Mouse (Mus musculus) layer of hippocampus, postnatal 25 days (tissue): ENCODE measurements at regions not wholly inside any gene's neighbourhood (a gene's known extent, or its start where the extent isn't known, plus 50 kb on each side); places are given as distances from the start of the nearest gene placed in this dataset.
A peak's percentile ranks its signal among the peaks of the same experiment; 100 is the strongest.
"Not testable (repeated sequence)": the region's sequence is repeated elsewhere in the genome, so short reads cannot be mapped to it uniquely, and the experiment has no call there.

Source experiments
- DNase-seq, 2 experiments: peaks; one replicate each; pipeline ENCODE4 v3.0.0; 2022; ENCODE audit warnings: mixed read lengths in 2 of 2, low spot score in 1 of 2; ENCODE audit errors: extremely low spot score in 1 of 2

- no peak for DNase-seq
Measured at GRCm38 (mm10) chr3:7079073-7079472, 458.8 kb upstream of the 1700008P02Rik start.

DNA sequence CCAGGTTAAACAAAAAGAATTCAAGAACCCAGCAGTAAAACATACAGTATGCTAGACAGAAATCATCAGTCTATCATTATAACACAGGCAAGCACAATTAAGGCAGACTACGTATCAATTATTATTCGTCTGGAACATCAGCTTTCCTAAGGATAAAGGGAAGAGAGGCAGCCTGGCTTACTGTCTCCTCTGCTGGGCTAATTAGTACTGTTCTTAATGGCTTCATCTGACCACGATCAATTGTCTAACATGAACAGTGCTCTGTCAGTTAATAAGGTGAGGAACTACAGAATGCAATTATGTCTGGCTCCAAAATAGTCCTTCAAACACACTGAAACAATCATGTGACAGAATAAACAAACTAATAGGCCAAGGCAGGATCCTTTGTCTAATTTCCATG is 456.6 kb upstream of the 1700008P02Rik start:
- DNase-seq, result no peak

DNA sequence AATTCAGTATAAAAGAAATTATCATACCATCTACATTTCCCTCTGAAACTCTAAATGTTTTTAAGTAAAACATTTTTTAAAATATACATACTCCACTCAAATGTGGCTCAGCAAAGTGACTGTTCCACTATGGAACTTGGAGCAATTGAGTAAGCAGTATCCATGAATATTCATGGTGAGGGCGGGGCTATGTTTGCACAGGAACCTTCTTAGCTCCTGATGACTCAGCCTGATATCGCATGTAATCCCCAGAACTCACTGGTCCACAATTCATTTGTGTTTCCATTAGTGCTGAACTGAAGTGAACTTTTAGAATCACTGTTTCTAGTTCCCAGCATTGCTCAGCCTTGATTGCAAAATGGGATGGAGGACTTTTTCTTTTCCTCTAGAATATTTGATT is 454.2 kb upstream of the 1700008P02Rik start:
- no peak for DNase-seq

GRCm38 (mm10) chr3:7041372-7042057 is 421.3 kb upstream of the 1700008P02Rik start:
- no peak for DNase-seq

DNA sequence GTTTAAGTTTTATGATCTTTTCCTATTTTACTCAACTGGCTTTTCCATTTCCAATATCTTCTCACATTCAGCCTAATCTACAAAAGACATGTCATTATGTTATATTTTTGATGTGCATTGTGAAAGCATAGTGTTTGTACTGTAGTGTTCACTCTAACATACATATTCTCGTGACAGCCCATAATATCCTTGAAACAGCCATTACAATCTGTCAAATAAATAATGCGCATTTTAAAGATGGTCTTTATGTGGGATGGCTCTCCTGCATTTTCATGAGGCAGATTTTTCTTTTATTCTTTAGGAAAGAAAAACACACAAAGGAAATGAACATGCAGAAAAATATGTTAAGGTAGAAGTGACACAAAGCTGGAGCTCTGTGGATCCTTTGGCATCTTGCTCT is 415.6 kb upstream of the 1700008P02Rik start:
- DNase-seq, result no peak

GRCm38 (mm10) chr3:7027845-7028244 is 407.6 kb upstream of the 1700008P02Rik start:
- peak; percentile 11 to 39 for DNase-seq

- no peak for DNase-seq
Measured at GRCm38 (mm10) chr3:7014345-7014973, 394.2 kb upstream of the 1700008P02Rik start.

GRCm38 (mm10) chr3:7013516-7013915 is 393.3 kb upstream of the 1700008P02Rik start:
- no peak for DNase-seq

- no peak for DNase-seq
Measured at GRCm38 (mm10) chr3:7010294-7011087, 390.2 kb upstream of the 1700008P02Rik start.

DNA sequence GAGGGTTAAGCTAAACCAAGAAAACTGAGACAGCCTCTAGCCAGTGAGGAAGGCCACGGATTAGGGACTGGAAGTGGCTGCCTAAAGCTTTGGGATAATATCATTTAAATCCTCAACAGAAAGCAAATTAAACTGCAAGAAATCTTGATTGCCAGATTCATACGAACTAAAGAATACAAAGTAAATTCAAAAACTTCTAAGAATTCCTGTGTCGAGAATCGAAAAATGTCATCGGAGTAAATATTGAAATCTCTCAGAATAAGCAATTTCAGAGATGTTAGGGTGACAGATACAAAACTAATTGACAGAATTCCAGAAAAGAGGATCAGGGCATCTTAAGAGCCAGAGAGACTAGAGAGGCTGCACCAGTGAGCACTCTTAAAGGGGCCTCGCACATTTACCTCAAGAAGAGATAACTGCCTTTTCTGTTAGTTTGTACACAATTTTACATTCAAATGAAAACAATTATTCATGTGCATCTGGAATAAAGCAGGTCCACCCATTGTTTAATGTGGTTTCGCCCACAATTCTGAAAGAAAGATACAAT is 388.5 kb upstream of the 1700008P02Rik start:
- no peak for DNase-seq

DNA sequence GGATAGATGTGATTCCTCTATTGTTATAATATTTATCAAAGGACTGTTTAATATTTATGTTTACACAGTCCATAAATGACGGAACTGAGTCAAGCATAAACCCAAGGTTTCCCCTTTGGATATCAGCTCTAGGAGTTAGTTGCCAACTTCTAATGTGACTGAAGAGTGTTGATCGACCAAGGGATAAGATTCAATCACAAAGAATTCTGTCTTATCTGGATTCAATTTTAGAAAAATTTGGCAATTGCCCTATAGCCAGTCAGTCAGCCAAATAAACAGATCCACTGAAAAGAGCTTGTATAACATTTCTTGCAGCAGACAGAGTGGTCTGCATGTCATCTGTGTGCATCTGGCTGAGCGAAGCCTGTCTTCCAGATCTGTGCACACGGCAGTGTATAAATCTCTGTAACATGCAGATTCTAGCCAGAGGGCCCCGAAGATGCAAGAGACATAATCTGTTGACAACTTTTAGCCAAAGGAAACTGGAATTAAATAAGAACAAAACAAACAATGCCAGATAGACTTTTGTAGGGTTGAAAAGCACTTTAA is 387.6 kb upstream of the 1700008P02Rik start:
- no peak for DNase-seq

- not testable (repeated sequence) for DNase-seq
Measured at GRCm38 (mm10) chr3:6991735-6992134, 371.5 kb upstream of the 1700008P02Rik start.

DNA sequence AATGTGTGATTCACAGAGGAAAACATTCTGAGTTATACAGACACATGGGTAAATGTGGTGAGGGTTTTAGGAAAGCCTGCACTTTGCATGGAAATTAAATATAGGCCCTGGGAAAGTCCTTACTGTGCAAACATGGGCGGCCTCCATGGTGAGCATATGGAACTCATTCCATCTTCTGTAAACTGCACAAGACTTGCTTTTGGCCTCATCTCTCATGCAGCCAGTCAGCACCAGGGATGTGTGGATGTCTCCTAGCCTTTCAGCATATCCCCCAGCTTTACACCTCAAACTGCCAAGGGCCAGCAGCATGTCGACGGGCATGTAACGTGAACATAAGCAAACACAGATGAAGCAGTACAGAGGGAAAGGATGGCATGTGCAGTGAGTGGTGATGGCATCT is 364.7 kb upstream of the 1700008P02Rik start:
- no peak for DNase-seq

- no peak for DNase-seq
Measured at GRCm38 (mm10) chr3:6957681-6958080, 337.4 kb upstream of the 1700008P02Rik start.

DNA sequence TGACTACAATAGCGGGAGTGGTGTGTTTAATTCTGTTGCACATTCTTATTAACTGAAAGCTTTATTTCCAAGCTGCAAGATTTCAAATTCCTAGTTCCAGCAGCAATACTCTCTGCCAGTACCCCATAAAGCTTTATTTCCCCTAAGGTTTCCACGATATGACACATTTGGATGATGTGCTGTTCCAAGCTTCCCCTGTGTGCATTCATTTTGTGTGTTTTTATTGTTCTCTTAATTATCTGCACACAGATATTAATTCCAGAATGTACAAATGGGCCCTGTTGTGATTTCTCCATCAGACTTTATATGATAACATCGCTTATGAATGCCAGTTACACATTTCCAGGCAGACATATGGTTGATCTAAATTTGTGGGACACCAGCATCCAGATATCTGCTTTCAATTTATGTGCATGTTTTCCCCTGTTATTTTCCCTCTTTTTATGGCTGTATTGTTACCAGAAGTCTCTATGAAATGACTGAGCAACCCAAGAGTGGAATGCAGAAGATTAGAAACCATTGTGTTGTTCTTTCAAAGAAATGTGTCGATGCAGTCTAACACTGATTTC is 312.4 kb upstream of the 1700008P02Rik start:
- DNase-seq, result no peak

GRCm38 (mm10) chr3:6926737-6927136 is 306.5 kb upstream of the 1700008P02Rik start:
- no peak for DNase-seq

DNA sequence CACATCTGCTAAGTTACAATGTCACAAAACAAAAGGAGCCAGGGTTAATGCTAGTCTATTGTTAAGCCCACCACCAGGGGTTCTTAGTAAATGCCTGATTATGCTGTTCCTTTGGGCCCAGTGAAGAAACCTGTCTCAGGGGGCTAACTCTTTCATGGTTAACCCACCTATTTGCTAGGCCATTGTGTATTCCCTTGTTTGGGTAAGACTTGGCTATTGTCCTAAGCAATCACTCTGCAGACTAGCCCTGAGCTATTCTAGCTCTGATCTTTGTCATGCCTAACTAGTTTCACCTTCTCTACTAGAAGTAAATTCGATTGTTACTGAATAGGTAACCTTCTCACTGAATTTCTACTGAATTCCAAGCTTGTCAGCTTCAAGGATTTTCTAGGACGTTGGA is 302.4 kb upstream of the 1700008P02Rik start:
- not testable (repeated sequence) for DNase-seq

DNA sequence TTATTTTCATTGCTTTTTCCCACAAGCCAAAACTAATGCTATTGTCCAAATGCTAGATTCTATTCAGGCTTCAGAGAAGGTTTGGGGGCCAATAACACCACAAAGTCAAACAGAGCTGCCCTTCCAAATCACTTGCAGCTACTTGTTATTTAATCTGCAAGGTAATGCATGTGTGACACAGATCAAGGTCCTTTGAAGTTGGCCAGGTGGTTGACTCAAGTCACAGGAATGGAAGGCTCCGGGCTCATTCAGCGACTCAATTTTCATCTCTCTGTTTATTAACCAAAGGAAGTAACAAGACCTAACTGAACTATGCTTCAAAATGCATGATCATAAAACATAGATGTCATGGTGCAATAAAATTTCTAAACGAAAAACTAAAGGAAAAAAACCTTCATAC is 300.0 kb upstream of the 1700008P02Rik start:
- DNase-seq, result no peak

- DNase-seq, result no peak
Measured at GRCm38 (mm10) chr3:6887936-6888335, 267.7 kb upstream of the 1700008P02Rik start.

DNA sequence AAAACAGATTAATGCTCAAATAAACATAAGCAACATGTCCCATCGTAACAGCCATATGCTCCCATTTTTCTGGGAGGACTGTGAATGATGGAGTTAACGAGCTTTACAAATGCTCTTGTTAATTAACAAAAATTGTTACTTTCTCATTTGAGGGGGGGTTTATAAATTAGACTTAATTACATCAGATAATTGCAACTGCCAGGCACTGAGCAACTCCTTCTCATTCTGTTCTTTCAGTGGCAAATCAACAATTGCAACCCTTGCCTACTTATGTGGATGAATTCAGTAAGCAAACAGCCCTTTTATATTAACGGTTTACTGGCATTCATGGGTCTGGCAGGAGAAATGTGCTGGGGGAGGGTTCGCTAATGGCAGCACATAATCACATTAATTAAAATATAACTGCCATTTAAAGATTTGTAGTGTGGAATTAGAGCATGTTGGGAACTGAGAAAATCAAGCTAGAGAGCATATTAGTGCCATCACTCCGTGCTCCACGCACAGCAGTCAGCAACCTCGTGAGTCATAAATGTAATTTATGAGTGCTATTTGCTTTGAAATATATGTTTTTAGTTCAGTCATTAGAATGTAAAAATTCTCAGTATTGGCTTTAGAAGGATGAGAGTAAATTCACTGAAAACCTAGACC is 266.9 kb upstream of the 1700008P02Rik start:
- no peak for DNase-seq
